9 mouse cellular contexts compared by ENCODE assay signal in the genomic region with DNA sequence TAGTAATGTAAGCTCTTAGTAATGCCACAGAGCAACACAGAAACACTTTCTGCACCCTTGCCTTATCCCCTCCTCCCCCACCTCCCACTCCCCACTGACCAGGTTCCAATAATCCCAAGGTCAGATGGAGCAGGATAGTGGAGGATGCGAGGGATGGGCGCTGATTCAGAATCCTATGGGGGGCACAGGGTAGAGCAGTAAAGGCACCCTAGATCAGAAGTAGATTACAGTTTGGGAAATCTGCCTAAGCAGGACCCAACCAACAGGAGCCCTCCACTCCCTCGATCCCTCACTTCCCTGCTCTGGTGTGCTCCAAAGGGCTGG. TPM values are rescaled to one million over a fixed set of nuclear protein-coding genes. Genes with fewer than 3 reads are reported as not detected.
DNase-seq lines count a peak whose midpoint lies in the region; ATAC-seq and TF ChIP-seq lines count a peak whose summit lies in the region.
"Had no signal": no experiment of that assay in that cellular context is flagged by ENCODE, and none has a peak within 500 bp of the region (broad histone marks: within the 10 kb centered on the region; RNA-seq: fewer than 3 reads in every experiment).

No protein-coding gene starts in this region.

- H3K79me2 ChIP-seq in heart, adult 2 months (replicated peaks; ENCODE audit: control insufficient read depth, insufficient read depth, low read length): no peaks in the 10 kb centered on the region

- H3K4me1 ChIP-seq in heart, adult 2 months (ENCODE audit: control insufficient read depth, insufficient read depth, low read length): no peaks in the 10 kb centered on the region
- H3K4me1 ChIP-seq in spleen, adult 2 months (ENCODE audit: control insufficient read depth, insufficient read depth, insufficient read length): peaks cover 8% of the 10 kb centered on the region
- peaks cover 12% of the 10 kb centered on the region for H3K4me1 ChIP-seq in limb, embryonic 14.5 days (ENCODE audit: control insufficient read depth, insufficient read depth, low read length)
- peaks cover 21% of the 10 kb centered on the region for H3K4me1 ChIP-seq in stomach, embryonic 15.5 days

- no peak for DNase-seq in heart, adult 2 months
- DNase-seq in heart, adult 9 months (ENCODE audit: low spot score in 2 of 2): no peak
- DNase-seq in spleen, adult 2 months (ENCODE audit: low read depth in 1 of 2, low spot score in 2 of 2): no peak
- no peak for DNase-seq in spleen, postnatal 4 days (ENCODE audit: low spot score in 2 of 2)
- DNase-seq in limb, embryonic 14.5 days (ENCODE audit: low spot score): no peak
- DNase-seq in ovary, adult 18-20 months (ENCODE audit: low spot score): no peak
- no peak for DNase-seq in kidney, adult 8-10 months

- H3K27me3 ChIP-seq in heart, adult 2 months (ENCODE audit: control insufficient read depth, insufficient read depth, low read length): peaks cover 8% of the 10 kb centered on the region
- peaks cover 21% of the 10 kb centered on the region for H3K27me3 ChIP-seq in spleen, adult 2 months (ENCODE audit: control insufficient read depth, insufficient read depth, low read length)
- H3K27me3 ChIP-seq in limb, embryonic 14.5 days (ENCODE audit: control insufficient read depth, insufficient read depth, low read length): peaks cover 47% of the 10 kb centered on the region
- H3K27me3 ChIP-seq in stomach, embryonic 15.5 days (replicated peaks): peaks cover 49% of the 10 kb centered on the region

- peak overlapping the region; percentile 98 for H3K4me2 ChIP-seq in limb, embryonic 14.5 days (replicated peaks; ENCODE audit: low read depth, low read length, severe bottlenecking)
- peak overlapping the region; percentile 95 for H3K4me2 ChIP-seq in stomach, embryonic 15.5 days

- WGBS in heart, adult 2 months: 10% methylated on average over 3 of the region's 3 CpGs
- 15% methylated on average over 3 of the region's 3 CpGs for WGBS in spleen, adult 2 months
- 3% methylated on average over 3 of the region's 3 CpGs for WGBS in limb, embryonic 14.5 days
- 11% methylated on average over 3 of the region's 3 CpGs for WGBS in stomach, embryonic 15.5 days

- TF ChIP-seq EP300 in heart, adult 2 months (IDR thresholded peaks at IDR 0.05; ENCODE audit: insufficient read depth, low read depth, low read length): no peak

- TF ChIP-seq POLR2A in heart, adult 2 months (IDR thresholded peaks at IDR 0.05; ENCODE audit: insufficient read depth, low read depth, low read length): no peak
- no peak for TF ChIP-seq POLR2A in spleen, adult 2 months (IDR thresholded peaks at IDR 0.05; ENCODE audit: low read depth, low read length)
- TF ChIP-seq POLR2A in limb, embryonic 14.5 days (IDR thresholded peaks at IDR 0.05; ENCODE audit: borderline replicate concordance, extremely low read depth, insufficient read depth, insufficient read length): no peak

- H3K9ac ChIP-seq in heart, adult 2 months (ENCODE audit: low read depth, low read length): peak overlapping the region; percentile 8; the same call in 1 of the 2 replicates
- H3K9ac ChIP-seq in limb, embryonic 14.5 days (ENCODE audit: low read depth, low read length, severe bottlenecking): peak overlapping the region; percentile 54
- 0 out of 2 replicates have a peak overlapping the region, but pooled peaks have one; percentile 20 for H3K9ac ChIP-seq in stomach, embryonic 15.5 days

- no peaks in the 10 kb centered on the region for H3K9me3 ChIP-seq in limb, embryonic 14.5 days (ENCODE audit: control insufficient read depth, low read length)
- no peaks in the 10 kb centered on the region for H3K9me3 ChIP-seq in stomach, embryonic 15.5 days

- H3K27ac ChIP-seq in heart, adult 2 months: no peak overlapping the region
- H3K27ac ChIP-seq in spleen, adult 2 months (ENCODE audit: insufficient read depth, low read length): no peak overlapping the region
- no peak overlapping the region for H3K27ac ChIP-seq in limb, embryonic 14.5 days (replicated peaks; ENCODE audit: low read depth, low read length)
- H3K27ac ChIP-seq in stomach, embryonic 15.5 days: no peak overlapping the region

- H3K4me3 ChIP-seq in heart, adult 2 months: peak overlapping the region; percentile 48
- peak overlapping the region; percentile 24; the same call in 1 of the 2 replicates for H3K4me3 ChIP-seq in spleen, adult 2 months (ENCODE audit: extremely low read depth, insufficient read depth, insufficient read length)
- H3K4me3 ChIP-seq in limb, embryonic 14.5 days (replicated peaks; ENCODE audit: low read length): peak overlapping the region; percentile 52
- peak overlapping the region; percentile 52 for H3K4me3 ChIP-seq in stomach, embryonic 15.5 days (replicated peaks)

- no peak for TF ChIP-seq CTCF in heart, adult 2 months (IDR thresholded peaks at IDR 0.05)
- no peak for TF ChIP-seq CTCF in spleen, adult 2 months (IDR thresholded peaks at IDR 0.05; ENCODE audit: extremely low read depth, insufficient read depth, insufficient read length, insufficient replicate concordance)

- intact Hi-C loops in heart, adult 2 months (cut with DNase I): no loop called here

- no peak for ATAC-seq in limb, embryonic 14.5 days (ENCODE audit: low FRiP score, low read depth)
- ATAC-seq in stomach, embryonic 15.5 days (ENCODE audit: insufficient read depth, low FRiP score, low read depth): 0 out of 2 replicates have a peak, but pooled peaks have one; percentile 20
- ATAC-seq: inflammation-experienced regulatory T-cells, adult 6 months had no signal

- no peaks in the 10 kb centered on the region for H3K36me3 ChIP-seq in heart, adult 2 months (ENCODE audit: control insufficient read depth, insufficient read depth, low read length)
- no peaks in the 10 kb centered on the region for H3K36me3 ChIP-seq in spleen, adult 2 months (ENCODE audit: control insufficient read depth, insufficient read depth, low read length)
- no peaks in the 10 kb centered on the region for H3K36me3 ChIP-seq in limb, embryonic 14.5 days (ENCODE audit: control insufficient read depth, insufficient read depth, low read length)
- no peaks in the 10 kb centered on the region for H3K36me3 ChIP-seq in stomach, embryonic 15.5 days

RNA-seq across cellular contexts. Expression of gene Cnih3, which starts 0.4 kb away (rescaled TPM):
- total RNA-seq in heart, adult 2 months (2021): not detected
- polyA plus RNA-seq in heart, adult 2 months (2012; rRNA removed): 0.04 TPM in 1 of 2 replicates, not detected in the other
- polyA plus RNA-seq in spleen, adult 2 months (2012; rRNA removed): 0.04 TPM in 1 of 2 replicates, not detected in the other
- 0.64 and 0.69 TPM in 2 replicates for polyA plus RNA-seq in limb, embryonic 14.5 days (2012; rRNA removed)
- polyA plus RNA-seq in limb, embryonic 14.5 days (2014; fragmentation: Nextera tagmentation; extraction: Ambion mirVana): 0.43 and 0.58 TPM in 2 replicates
- polyA plus RNA-seq in stomach, embryonic 15.5 days (2015; fragmentation: Nextera tagmentation; extraction: Ambion mirVana): 0.35 and 0.52 TPM in 2 replicates
- polyA plus RNA-seq: inflammation-experienced regulatory T-cells, adult 6 months had no signal
